Mouse (Mus musculus): ENCODE results near the gene Mns1.

The Mns1 gene

DNA sequence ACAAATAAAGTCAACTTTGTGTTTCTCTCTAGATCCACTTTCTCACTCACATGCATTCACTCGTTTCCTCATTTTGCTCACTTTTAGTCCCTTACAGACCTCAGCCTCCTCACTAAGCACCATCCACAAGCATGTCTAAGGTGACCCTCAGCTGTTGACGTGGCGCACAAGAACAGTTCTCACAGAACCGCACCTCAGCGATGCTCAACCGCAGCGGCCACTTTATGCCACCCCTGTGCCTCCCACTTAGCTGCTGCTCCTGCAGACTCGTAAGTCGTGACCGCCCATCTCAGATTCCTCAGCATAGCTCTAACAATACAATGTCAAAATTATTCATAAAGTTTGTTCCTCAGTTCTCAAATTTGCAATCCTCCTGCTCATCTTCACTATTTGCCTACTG lies 30.8 kb downstream of the Mns1 start:
- DNase-seq (ENCODE audit: low spot score in 2 of 2), result no peak

- DNase-seq (ENCODE audit: low spot score in 2 of 2), result no peak
These were observed 32.0 kb downstream of the Mns1 start for GRCm38 (mm10) chr9:72469851-72470250.

DNA sequence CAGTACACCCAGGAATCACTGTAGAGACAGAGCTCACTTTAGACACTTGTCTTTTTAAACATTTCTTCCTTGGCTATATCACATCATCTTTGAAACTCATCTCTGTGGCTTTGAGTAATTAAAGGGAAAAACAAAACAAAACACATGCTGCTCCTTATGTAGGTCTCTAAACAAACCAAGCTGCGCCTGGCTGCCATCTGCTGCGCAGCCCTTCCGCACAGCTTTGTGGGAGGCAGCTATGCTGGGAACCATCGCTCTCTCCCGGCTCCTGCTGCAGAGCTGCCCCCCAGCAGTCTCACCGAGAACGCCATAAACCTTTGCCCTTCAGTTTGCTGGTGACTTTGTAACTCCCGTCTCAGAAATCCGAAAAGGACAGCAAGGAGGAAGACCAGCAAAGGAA lies 37.7 kb downstream of the Mns1 start:
- DNase-seq (ENCODE audit: low spot score in 2 of 2), result no peak

DNA sequence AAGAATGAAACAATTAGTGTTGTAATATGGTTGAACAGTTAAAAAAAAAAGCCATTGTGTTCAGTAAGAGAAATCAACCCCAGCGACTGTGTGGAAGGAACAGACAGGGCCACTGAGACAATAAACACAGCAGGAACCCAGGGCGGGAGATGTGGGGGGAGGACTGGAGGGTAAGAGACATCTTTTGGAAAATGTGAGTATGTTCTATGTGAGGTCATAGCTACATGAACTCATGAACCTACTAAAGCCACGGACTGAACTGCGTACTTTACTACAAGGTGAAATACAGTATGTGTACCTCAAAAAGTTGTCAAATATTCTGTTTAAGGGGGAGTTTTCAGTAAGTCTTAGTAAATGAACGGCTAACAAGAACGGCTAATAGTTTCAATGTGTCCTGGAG lies 39.5 kb downstream of the Mns1 start:
- no peak for DNase-seq (ENCODE audit: low spot score in 2 of 2)

GRCm38 (mm10) chr9:72479276-72479675 lies 41.5 kb downstream of the Mns1 start:
- no peak for DNase-seq (ENCODE audit: low spot score in 2 of 2)

GRCm38 (mm10) chr9:72488523-72488922 lies 50.7 kb downstream of the Mns1 start:
- no peak for DNase-seq (ENCODE audit: low spot score in 2 of 2)

DNA sequence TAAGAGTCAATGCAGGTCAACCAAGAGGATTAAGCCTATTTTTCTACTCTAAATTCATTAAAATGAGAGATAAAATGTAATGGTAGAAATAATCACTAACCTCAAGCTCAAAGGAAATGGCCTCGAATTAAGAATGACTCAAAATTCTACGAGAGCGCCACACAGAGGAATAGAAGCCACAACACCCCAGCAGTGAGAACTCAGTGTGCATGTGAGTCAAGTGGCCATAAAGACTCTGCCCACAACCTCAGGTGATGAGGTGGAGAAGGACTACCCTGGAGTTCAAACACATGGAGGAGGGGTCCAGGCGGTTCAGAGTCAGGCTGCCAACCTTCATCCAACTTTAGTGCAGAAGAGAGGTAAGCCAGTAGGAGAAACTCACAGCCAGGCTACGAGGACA lies 51.3 kb downstream of the Mns1 start:
- no peak for DNase-seq (ENCODE audit: low spot score in 2 of 2)

- DNase-seq (ENCODE audit: low spot score in 2 of 2), result peak; percentile 83 to 87
These were observed 53.9 kb downstream of the Mns1 start for GRCm38 (mm10) chr9:72491559-72492193.

- DNase-seq (ENCODE audit: low spot score in 2 of 2), result no peak
These were observed 54.4 kb downstream of the Mns1 start, which contains the start of gene Tex9 for GRCm38 (mm10) chr9:72492194-72492565. Gene Tex9, minus strand, starts transcription at chr9:72492212.

GRCm38 (mm10) chr9:72493465-72493864 lies 55.7 kb downstream of the Mns1 start:
- no peak for DNase-seq (ENCODE audit: low spot score in 2 of 2)

DNA sequence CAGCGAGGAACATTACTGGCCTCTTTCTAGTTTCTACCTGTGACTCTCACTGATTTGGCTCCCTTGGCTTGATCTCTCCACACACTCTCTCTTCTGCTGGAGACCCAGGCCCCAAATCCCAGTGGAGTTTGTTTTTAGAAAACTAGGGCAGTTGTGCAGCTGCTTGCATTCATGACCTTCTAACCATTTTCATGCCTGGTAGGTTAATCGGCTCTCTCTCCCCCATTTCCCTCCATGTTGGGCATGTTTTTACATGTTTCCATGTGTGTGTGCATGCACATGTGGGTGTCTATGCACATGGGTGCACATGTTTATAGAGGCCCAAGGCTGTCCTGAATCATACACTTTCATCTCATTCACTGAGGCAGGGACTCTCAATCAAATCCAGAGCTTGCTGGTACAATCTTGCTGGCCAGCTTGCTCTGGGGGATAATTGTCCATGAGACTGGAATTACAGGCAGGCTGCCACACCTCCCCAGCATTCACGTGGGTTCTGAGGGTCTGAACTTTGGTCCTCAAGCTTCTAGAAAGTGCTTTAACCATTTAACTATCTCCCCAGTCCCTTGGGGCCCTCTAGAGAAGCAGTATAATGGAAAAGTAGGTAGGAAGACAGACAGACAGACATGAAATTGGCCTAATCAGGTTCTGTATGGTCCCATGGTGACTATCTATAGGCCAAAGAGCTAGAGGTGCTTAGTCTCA lies 56.3 kb downstream of the Mns1 start:
- no peak for DNase-seq (ENCODE audit: low spot score in 2 of 2)

- DNase-seq (ENCODE audit: low spot score in 2 of 2), result no peak
These were observed 58.9 kb downstream of the Mns1 start for GRCm38 (mm10) chr9:72496691-72497090.

DNA sequence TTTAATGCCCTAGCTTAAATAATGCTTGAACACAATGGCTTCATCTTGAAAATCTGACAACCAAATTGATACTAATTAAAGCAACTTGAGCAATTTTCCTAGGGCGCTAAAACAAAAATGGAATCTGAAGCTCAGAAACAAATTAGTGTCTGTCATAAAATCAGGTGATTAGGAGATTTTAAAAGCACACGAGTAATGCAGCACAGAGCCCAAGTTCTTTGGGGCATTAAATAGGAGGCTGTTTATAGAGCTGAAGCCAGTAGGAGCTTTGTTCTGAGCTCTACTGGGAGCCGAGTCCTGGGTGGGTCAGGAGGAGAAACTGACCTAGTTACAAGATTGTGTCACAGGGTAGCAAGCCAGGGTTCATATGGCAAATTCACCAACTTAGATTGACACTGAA lies 59.4 kb downstream of the Mns1 start:
- no peak for DNase-seq (ENCODE audit: low spot score in 2 of 2)

All from urinary bladder, adult 18-20 months (tissue).